Mouse (Mus musculus) neural tube, postnatal 0 days (tissue): ENCODE data around the gene Lce1k. TPM values are rescaled to one million over a fixed set of nuclear protein-coding genes. Genes with fewer than 3 reads are reported as not detected.

ENCODE experiments used
- polyA plus RNA-seq: library from polyadenylated mRNA; unstranded; fragments of >200 nt; fragmentation: Nextera tagmentation; extraction: Ambion mirVana; gene quantifications from 2 replicates; pipeline ENCODE4 v1.2.1, GENCODE M21; 2015

The Lce1k gene
- not detected in 2 replicates for polyA plus RNA-seq

DNA sequence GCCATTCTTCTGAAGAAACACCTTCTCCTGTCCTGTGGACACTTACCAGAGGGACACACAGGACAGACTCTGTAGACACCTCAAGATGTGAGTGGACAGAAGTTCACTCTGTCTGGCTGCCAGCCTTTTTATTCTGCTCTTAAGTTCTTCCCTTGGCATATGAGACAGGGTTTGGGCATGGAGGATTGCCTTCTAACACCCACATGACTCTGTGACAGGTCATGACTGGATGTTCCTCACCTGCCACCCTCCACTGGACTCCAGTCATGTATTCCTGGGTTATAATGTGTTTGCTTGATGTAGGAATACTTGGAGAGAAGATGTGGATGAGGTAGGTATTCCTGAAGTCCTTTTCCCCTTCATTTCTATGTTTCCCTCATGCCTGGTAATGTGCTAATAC is at the start of gene Lce1k:
Gene Lce1k, minus strand, starts transcription at position 101 of the 400 bp plus-strand sequence.

DNA sequence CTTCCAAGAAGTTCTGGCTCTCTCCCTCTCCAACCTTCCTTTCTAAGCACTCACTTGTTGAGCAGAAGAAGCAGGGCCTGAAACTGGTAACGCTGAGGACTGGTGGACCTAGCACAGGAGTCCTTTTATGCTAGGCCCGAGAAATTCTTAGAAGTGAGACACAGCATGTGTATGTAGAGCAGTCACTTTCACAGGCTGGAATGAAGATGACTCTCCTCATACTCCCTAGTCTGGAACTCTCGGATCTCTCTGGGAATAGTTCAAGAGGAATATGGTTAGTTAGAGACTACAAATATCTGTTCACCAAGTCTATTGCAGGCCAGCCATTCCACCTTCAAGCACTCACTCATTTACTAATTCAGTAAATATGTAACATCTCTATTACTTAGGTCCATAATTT is 43.5 kb upstream of the Lce1k start, which contains the start of gene Lce1l:
Gene Lce1l, minus strand, starts transcription at position 101 of the 400 bp plus-strand sequence.

DNA sequence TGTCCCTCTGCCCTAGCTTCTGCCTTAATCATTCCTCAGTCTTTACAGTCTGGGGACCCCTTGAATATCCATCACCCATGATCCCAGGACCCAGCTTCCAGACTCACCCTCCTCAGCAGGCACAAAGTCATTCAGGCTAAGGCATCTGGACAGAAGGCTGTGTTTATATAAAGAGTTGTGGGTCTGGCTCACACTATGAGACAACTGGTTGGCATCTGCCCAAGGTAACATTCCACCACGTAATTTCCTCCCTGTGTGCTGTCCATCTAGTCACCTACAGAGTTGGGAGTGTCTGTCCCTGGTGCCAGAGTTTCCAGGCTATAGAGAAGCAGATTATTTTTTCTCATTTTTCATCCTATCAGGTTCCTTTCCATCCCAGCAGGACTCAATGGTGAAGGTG is 19.4 kb upstream of the Lce1k start, which contains the start of gene Kprp:
Gene Kprp, minus strand, starts transcription at position 140 of the 400 bp plus-strand sequence.

DNA sequence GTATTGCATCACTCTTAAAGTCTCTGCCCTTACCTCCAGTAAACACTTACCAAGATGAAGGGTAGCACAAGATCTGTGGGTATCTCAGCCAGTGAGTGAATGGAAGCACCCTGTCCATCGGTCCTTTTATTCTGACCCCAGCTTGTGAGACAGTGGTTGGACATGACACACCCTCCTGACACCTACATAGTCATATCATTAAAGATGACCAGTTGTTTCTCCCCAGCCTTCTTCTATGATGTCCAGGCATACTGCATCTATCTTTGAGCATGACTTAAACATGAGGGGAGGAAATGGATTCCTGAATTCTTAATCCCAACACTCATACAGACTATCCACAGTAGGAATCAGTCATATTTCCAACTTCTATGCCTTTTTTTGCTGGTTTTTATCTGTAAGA is 17.3 kb downstream of the Lce1k start, which contains the start of gene Lce1j:
Gene Lce1j, minus strand, starts transcription at position 101 of the 400 bp plus-strand sequence.

DNA sequence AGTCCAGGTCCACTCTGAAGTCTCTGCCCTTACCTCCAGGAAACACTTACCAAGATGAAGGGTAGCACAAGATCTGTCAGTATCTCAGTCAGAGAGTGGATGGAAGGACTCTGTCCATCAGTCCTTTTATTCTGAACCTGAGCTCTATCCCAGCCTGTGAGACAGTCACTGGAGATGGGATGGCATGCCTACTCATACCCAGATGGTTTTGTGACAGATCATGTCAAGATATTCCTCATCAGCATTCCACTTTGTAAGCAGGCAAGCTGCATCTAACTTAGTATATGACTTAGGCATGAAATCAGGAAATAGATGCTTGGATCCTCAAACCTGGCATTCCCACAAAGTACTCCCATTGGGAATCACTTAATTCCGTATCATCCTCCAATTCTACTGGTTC is 28.9 kb downstream of the Lce1k start, which contains the start of gene Lce1i:
Gene Lce1i, minus strand, starts transcription at position 101 of the 400 bp plus-strand sequence.

DNA sequence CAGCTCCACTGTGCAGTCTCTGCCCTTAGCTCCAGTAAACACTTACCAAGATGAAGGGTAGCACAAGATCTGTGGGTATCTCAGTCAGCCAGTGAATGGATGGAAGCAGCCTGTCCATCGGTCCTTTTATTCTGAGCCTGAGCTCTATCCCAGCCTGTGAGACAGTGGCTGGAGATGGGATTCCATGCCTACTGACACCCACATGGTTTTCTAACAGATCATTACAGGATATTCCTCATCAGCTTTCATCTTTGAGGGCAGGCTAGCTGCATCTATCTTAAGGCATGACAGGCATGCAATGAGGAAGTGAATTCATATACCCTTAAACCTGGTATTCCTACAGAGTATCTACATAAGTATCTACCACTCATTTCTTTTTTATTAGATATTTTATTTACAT is 42.7 kb downstream of the Lce1k start, which contains the start of gene Lce1h:
Gene Lce1h, minus strand, starts transcription at position 101 of the 400 bp plus-strand sequence.

Other genes with a start within 250 kb of the Lce1k start
- gene Ivl, start 234.2 kb downstream of the Lce1k start, polyA plus RNA-seq = not detected in 2 replicates
- gene Smcp, start 218.9 kb downstream of the Lce1k start, polyA plus RNA-seq = not detected in 2 replicates
- not detected in 2 replicates for gene 2210017I01Rik, start 200.4 kb downstream of the Lce1k start, polyA plus RNA-seq
- not detected in 2 replicates for gene Lce6a, start 186.2 kb downstream of the Lce1k start, polyA plus RNA-seq
- gene Lce1a1, start 159.6 kb downstream of the Lce1k start, polyA plus RNA-seq = not detected in 2 replicates
- not detected in 2 replicates for gene Lce1b, start 151.0 kb downstream of the Lce1k start, polyA plus RNA-seq
- not detected in 2 replicates for gene Lce1a2, start 137.6 kb downstream of the Lce1k start, polyA plus RNA-seq
- not detected in 2 replicates for gene Lce1c, start 128.6 kb downstream of the Lce1k start, polyA plus RNA-seq
- not detected in 2 replicates for gene Lce1d, start 120.7 kb downstream of the Lce1k start, polyA plus RNA-seq
- not detected in 2 replicates for gene Lce1e, start 98.8 kb downstream of the Lce1k start, polyA plus RNA-seq
- gene Lce1f, start 87.5 kb downstream of the Lce1k start, polyA plus RNA-seq = not detected in 2 replicates
- gene Gm38119, start 68.8 kb downstream of the Lce1k start, polyA plus RNA-seq = not detected in 2 replicates
- gene Lce1g, start 55.6 kb downstream of the Lce1k start, polyA plus RNA-seq = not detected in 2 replicates
- not detected in 2 replicates for gene Lce1h, start 42.8 kb downstream of the Lce1k start, polyA plus RNA-seq
- not detected in 2 replicates for gene Lce1i, start 29.0 kb downstream of the Lce1k start, polyA plus RNA-seq
- not detected in 2 replicates for gene Lce1j, start 17.4 kb downstream of the Lce1k start, polyA plus RNA-seq
- not detected in 2 replicates for gene Kprp, start 19.4 kb upstream of the Lce1k start, polyA plus RNA-seq
- not detected in 2 replicates for gene Lce1l, start 43.4 kb upstream of the Lce1k start, polyA plus RNA-seq
- gene 2310050C09Rik, start 62.3 kb upstream of the Lce1k start, polyA plus RNA-seq = not detected in 2 replicates
- gene Lce3a, start 118.3 kb upstream of the Lce1k start, polyA plus RNA-seq = not detected in 2 replicates
- not detected in 2 replicates for gene Lce3b, start 125.1 kb upstream of the Lce1k start, polyA plus RNA-seq
- not detected in 2 replicates for gene Lce3c, start 136.6 kb upstream of the Lce1k start, polyA plus RNA-seq
- gene Lce3d, start 149.5 kb upstream of the Lce1k start, polyA plus RNA-seq = not detected in 2 replicates
- not detected in 2 replicates for gene Lce3e, start 159.2 kb upstream of the Lce1k start, polyA plus RNA-seq
- gene Lce3f, start 184.3 kb upstream of the Lce1k start, polyA plus RNA-seq = not detected in 2 replicates
- 0.79 and 0.97 TPM in 2 replicates for gene Crct1, start 207.8 kb upstream of the Lce1k start, polyA plus RNA-seq
- gene Lce1m, start 211.2 kb upstream of the Lce1k start, polyA plus RNA-seq = not detected in 2 replicates